Mouse (Mus musculus): ENCODE data around the gene Zfp384. TPM values are rescaled to one million over a fixed set of nuclear protein-coding genes. Genes with fewer than 3 reads are reported as not detected.
A peak's percentile ranks its signal among the peaks of the same experiment; 100 is the strongest.

Gene Zfp384
- polyA plus RNA-seq, 1 experiment from 2014 or later, result 14.8 TPM

DNA sequence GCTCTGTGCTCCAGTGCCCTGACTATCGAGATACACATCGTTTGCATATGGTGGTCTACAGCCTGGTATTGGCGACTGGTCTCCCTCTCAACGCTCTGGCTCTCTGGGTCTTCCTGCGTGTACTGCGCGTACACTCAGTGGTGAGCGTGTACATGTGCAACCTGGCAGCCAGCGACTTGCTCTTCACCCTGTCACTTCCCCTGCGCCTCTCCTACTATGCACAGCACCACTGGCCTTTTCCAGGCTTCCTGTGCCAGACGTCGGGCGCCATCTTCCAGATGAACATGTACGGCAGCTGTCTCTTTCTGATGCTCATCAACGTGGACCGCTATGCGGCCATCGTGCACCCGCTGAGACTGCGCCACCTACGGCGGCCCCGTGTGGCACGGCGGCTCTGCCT, 72.4 kb downstream of the Zfp384 start:
- Histone ChIP-seq H3K4me2 (peak overlapping the region; percentile 85), H3K9me3 (ENCODE audit: low read depth, low read length) (no peaks in the 10 kb centered on the region), H3K27ac (ENCODE audit: low read depth) (peak overlapping the region; percentile 79; the same call in 1 of the 2 replicates), H3K27me3 (ENCODE audit: insufficient read depth, low read length) (no peaks in the 10 kb centered on the region), H3K4me1 (ENCODE audit: insufficient read depth) (peaks cover 5% of the 10 kb centered on the region; the same call in 1 of the 2 replicates), H3K4me3 (ENCODE audit: low read depth, low read length) (peak overlapping the region; percentile 42), H3K36me3 (ENCODE audit: insufficient read depth) (no peaks in the 10 kb centered on the region), H3K9ac (peak overlapping the region; percentile 62)
- TF ChIP-seq CTCF (IDR thresholded peaks at IDR 0.05; ENCODE audit: low read depth), result no peak
- ATAC-seq (ENCODE audit: insufficient read depth), result peak; percentile 36
- DNase-seq, result no peak
- 23% methylated on average over 25 of the region's 25 CpGs for WGBS

DNA sequence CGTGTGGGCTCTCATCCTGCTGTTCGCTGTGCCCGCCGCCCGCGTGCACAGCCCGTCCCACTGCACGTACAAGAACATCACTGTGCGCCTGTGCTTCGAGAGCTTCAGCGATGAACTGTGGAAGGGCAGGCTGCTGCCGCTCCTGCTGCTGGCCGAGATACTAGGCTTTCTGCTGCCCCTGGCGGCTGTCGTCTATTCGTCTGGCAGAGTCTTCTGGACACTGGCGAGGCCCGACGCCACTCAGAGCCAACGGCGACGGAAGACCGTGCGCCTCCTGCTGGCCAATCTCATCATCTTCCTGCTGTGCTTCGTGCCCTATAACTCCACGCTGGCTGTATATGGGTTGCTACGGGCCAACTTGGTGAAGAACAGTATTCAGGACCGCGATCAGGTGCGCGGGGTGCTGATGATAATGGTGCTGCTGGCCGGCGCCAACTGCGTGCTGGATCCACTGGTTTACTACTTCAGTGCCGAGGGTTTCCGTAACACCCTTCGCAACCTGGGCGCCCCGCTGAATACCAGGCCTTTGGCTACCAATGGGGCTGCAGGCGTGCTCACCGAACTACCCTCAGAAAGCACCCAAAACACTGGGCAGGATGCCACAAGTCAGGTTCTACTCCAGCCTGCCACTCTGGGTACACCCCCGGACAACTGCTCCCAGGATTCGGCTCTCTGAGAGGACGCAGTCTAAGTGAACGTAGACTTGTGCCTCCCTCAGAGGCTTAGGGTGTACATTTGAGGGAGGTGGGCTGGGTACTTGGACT, 73.0 kb downstream of the Zfp384 start:
- Histone ChIP-seq H3K9ac (peak overlapping the region; percentile 62), H3K4me2 (peak overlapping the region; percentile 85), H3K27me3 (ENCODE audit: insufficient read depth, low read length) (no peaks in the 10 kb centered on the region), H3K36me3 (ENCODE audit: insufficient read depth) (no peaks in the 10 kb centered on the region), H3K27ac (ENCODE audit: low read depth) (peak overlapping the region; percentile 79; the same call in 1 of the 2 replicates), H3K4me1 (ENCODE audit: insufficient read depth) (peaks cover 5% of the 10 kb centered on the region; the same call in 1 of the 2 replicates), H3K9me3 (ENCODE audit: low read depth, low read length) (no peaks in the 10 kb centered on the region), H3K4me3 (ENCODE audit: low read depth, low read length) (peak overlapping the region; percentile 42)
- 20% methylated on average over 45 of the region's 45 CpGs for WGBS
- ATAC-seq (ENCODE audit: insufficient read depth), result peak; percentile 84
- TF ChIP-seq CTCF (IDR thresholded peaks at IDR 0.05; ENCODE audit: low read depth), result peak; percentile 97
- DNase-seq, result peak; percentile 99

DNA sequence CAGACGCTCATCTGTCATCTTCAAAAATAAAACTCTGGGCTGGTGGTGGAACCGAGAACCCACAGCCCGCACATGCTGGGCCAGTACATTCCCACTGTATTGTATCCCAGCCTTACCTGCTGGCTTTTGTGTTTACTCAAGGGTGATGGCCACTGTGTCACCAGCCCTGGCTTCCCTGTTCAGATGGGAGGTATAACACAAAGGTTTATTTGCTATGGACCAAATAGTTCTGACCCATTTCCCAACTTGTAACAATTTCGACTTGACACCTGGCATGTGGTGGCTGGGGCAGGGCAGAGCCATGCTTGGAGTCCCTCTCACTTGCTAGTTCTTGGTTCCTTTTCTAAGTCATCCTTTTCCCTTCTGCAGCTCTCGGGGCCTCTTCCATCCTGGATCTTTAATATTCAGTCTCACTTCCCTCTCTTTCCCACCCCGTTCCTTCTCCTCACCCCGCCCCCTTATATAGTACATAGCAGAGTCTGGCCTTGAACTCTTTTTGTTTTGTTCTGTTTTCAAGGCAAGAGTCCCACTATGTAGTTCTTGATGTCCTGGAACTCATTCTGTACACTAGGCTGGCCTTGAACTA, 73.9 kb downstream of the Zfp384 start:
- Histone ChIP-seq H3K4me2 (no peak overlapping the region), H3K36me3 (ENCODE audit: insufficient read depth) (no peaks in the 10 kb centered on the region), H3K9me3 (ENCODE audit: low read depth, low read length) (no peaks in the 10 kb centered on the region), H3K4me3 (ENCODE audit: low read depth, low read length) (no peak overlapping the region), H3K9ac (no peak overlapping the region), H3K4me1 (ENCODE audit: insufficient read depth) (peaks cover 5% of the 10 kb centered on the region; the same call in 1 of the 2 replicates), H3K27ac (ENCODE audit: low read depth) (no peak overlapping the region), H3K27me3 (ENCODE audit: insufficient read depth, low read length) (no peaks in the 10 kb centered on the region)
- no peak for DNase-seq
- 80% methylated on average over 7 of the region's 7 CpGs for WGBS
- no peak for ATAC-seq (ENCODE audit: insufficient read depth)
- TF ChIP-seq CTCF (IDR thresholded peaks at IDR 0.05; ENCODE audit: low read depth), result no peak

DNA sequence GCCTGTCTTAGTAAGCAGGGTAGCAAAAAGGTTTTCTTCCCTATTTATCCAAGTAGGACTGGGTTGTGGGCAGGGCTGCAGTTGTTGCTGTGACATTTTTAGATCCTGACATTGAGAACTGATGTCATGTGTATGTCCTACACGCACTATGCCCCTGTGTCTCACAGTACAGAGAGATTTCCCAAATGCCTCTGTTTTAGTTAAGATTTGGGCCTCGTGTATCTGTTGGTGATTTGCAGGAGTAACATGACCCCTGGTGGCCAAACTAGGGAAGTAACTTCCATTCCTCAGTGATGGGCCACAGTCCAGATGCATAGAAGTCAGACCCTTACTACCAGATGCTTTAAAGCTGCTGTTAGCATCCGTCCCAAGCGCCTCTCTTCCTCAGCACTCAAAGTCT, 75.5 kb downstream of the Zfp384 start:
- TF ChIP-seq CTCF (IDR thresholded peaks at IDR 0.05; ENCODE audit: low read depth), result peak; percentile 95
- Histone ChIP-seq H3K27me3 (ENCODE audit: insufficient read depth, low read length) (no peaks in the 10 kb centered on the region), H3K27ac (ENCODE audit: low read depth) (no peak overlapping the region), H3K4me1 (ENCODE audit: insufficient read depth) (peaks cover 8% of the 10 kb centered on the region), H3K36me3 (ENCODE audit: insufficient read depth) (no peaks in the 10 kb centered on the region), H3K9ac (no peak overlapping the region), H3K4me3 (ENCODE audit: low read depth, low read length) (no peak overlapping the region), H3K4me2 (no peak overlapping the region), H3K9me3 (ENCODE audit: low read depth, low read length) (no peaks in the 10 kb centered on the region)
- DNase-seq (peak; percentile 91), ATAC-seq (ENCODE audit: insufficient read depth) (peak; percentile 9)
- WGBS, result 4% methylated on average over 4 of the region's 4 CpGs

Other genes starting within 250 kb of the Zfp384 start
- gene Eno2, start 239.5 kb upstream of the Zfp384 start, polyA plus RNA-seq (2014; fragmentation: Nextera tagmentation; extraction: Ambion mirVana), result 2.2 and 4.1 TPM in 2 replicates
- 0.17 and 0.58 TPM in 2 replicates for gene Lrrc23, start 229.4 kb upstream of the Zfp384 start, polyA plus RNA-seq (2014; fragmentation: Nextera tagmentation; extraction: Ambion mirVana)
- gene Spsb2, start 200.5 kb upstream of the Zfp384 start, polyA plus RNA-seq (2014; fragmentation: Nextera tagmentation; extraction: Ambion mirVana), result 6.8 and 6.9 TPM in 2 replicates
- gene Tpi1, start 194.8 kb upstream of the Zfp384 start, polyA plus RNA-seq (2014; fragmentation: Nextera tagmentation; extraction: Ambion mirVana), result 701 and 718 TPM in 2 replicates
- gene Usp5, start 179.7 kb upstream of the Zfp384 start, polyA plus RNA-seq (2014; fragmentation: Nextera tagmentation; extraction: Ambion mirVana), result 143 TPM in 2 replicates
- gene Cdca3, start 179.6 kb upstream of the Zfp384 start, polyA plus RNA-seq (2014; fragmentation: Nextera tagmentation; extraction: Ambion mirVana), result 204 and 206 TPM in 2 replicates
- gene Gnb3, start 168.9 kb upstream of the Zfp384 start, polyA plus RNA-seq (2014; fragmentation: Nextera tagmentation; extraction: Ambion mirVana), result 0.24 and 0.68 TPM in 2 replicates
- 29.5 and 34.3 TPM in 2 replicates for gene P3h3, start 151.4 kb upstream of the Zfp384 start, polyA plus RNA-seq (2014; fragmentation: Nextera tagmentation; extraction: Ambion mirVana)
- gene Gpr162, start 145.2 kb upstream of the Zfp384 start, polyA plus RNA-seq (2014; fragmentation: Nextera tagmentation; extraction: Ambion mirVana), result 0.08 and 0.30 TPM in 2 replicates
- 0.11 TPM in 1 of 2 replicates, not detected in the other for gene Cd4, start 120.9 kb upstream of the Zfp384 start, polyA plus RNA-seq (2014; fragmentation: Nextera tagmentation; extraction: Ambion mirVana)
- 1.4 and 2.2 TPM in 2 replicates for gene Lag3, start 97.4 kb upstream of the Zfp384 start, polyA plus RNA-seq (2014; fragmentation: Nextera tagmentation; extraction: Ambion mirVana)
- 377 and 442 TPM in 2 replicates for gene Ptms, start 89.0 kb upstream of the Zfp384 start, polyA plus RNA-seq (2014; fragmentation: Nextera tagmentation; extraction: Ambion mirVana)
- gene Mlf2, start 77.8 kb upstream of the Zfp384 start, polyA plus RNA-seq (2014; fragmentation: Nextera tagmentation; extraction: Ambion mirVana), result 390 and 401 TPM in 2 replicates
- 147 and 155 TPM in 2 replicates for gene Cops7a, start 43.6 kb upstream of the Zfp384 start, polyA plus RNA-seq (2014; fragmentation: Nextera tagmentation; extraction: Ambion mirVana)
- 0.39 and 0.59 TPM in 2 replicates for gene Pianp, start 12.5 kb upstream of the Zfp384 start, polyA plus RNA-seq (2014; fragmentation: Nextera tagmentation; extraction: Ambion mirVana)
- 97.9 and 101 TPM in 2 replicates for gene Ing4, start 30.6 kb downstream of the Zfp384 start, polyA plus RNA-seq (2014; fragmentation: Nextera tagmentation; extraction: Ambion mirVana)
- 13.6 TPM in 2 replicates for gene Acrbp, start 40.5 kb downstream of the Zfp384 start, polyA plus RNA-seq (2014; fragmentation: Nextera tagmentation; extraction: Ambion mirVana)
- 0.31 and 0.49 TPM in 2 replicates for gene Lpar5, start 58.8 kb downstream of the Zfp384 start, polyA plus RNA-seq (2014; fragmentation: Nextera tagmentation; extraction: Ambion mirVana)
- 82.5 and 92.4 TPM in 2 replicates for gene Chd4, start 86.8 kb downstream of the Zfp384 start, polyA plus RNA-seq (2014; fragmentation: Nextera tagmentation; extraction: Ambion mirVana)
- gene Nop2, start 122.8 kb downstream of the Zfp384 start, polyA plus RNA-seq (2014; fragmentation: Nextera tagmentation; extraction: Ambion mirVana), result 58.5 and 70.6 TPM in 2 replicates
- gene Iffo1, start 136.1 kb downstream of the Zfp384 start, polyA plus RNA-seq (2014; fragmentation: Nextera tagmentation; extraction: Ambion mirVana), result 6.0 and 6.2 TPM in 2 replicates
- 1,954 TPM in 2 replicates for gene Gapdh, start 157.3 kb downstream of the Zfp384 start, polyA plus RNA-seq (2014; fragmentation: Nextera tagmentation; extraction: Ambion mirVana)
- 151 and 167 TPM in 2 replicates for gene Ncapd2, start 182.6 kb downstream of the Zfp384 start, polyA plus RNA-seq (2014; fragmentation: Nextera tagmentation; extraction: Ambion mirVana)
- gene Mrpl51, start 182.7 kb downstream of the Zfp384 start, polyA plus RNA-seq (2014; fragmentation: Nextera tagmentation; extraction: Ambion mirVana), result 202 and 205 TPM in 2 replicates
- 2.4 and 2.6 TPM in 2 replicates for gene Vamp1, start 206.4 kb downstream of the Zfp384 start, polyA plus RNA-seq (2014; fragmentation: Nextera tagmentation; extraction: Ambion mirVana)
- 4.3 and 5.4 TPM in 2 replicates for gene Tapbpl, start 222.7 kb downstream of the Zfp384 start, polyA plus RNA-seq (2014; fragmentation: Nextera tagmentation; extraction: Ambion mirVana)
- gene Cd27, start 227.9 kb downstream of the Zfp384 start, polyA plus RNA-seq (2014; fragmentation: Nextera tagmentation; extraction: Ambion mirVana), result 1.9 and 2.0 TPM in 2 replicates